Mouse (Mus musculus) spleen, adult 2 months (tissue): ENCODE results near the gene Bcl2l14. TPM values are rescaled to one million over a fixed set of nuclear protein-coding genes. Genes with fewer than 3 reads are reported as not detected.

Experiments
- DNase-seq, 2 experiments: peaks; one replicate each; pipeline versions ENCODE4 v3.0.0 to v3.0.0-alpha.2; 2012 to 2021; ENCODE audit warnings: low spot score in 2 of 2, low read depth in 1 of 2
- H3K27ac ChIP-seq: fragments of 200-500 bp; 2 replicates; pipeline ENCODE4 v1.5.1; 2012; ENCODE audit warnings: low read length, inconsistent platforms; ENCODE audit not compliant: insufficient read depth
- H3K27me3 ChIP-seq: fragments of 200-500 bp; 2 replicates; pipeline ENCODE4 v1.6.1; 2012; ENCODE audit warnings: mild to moderate bottlenecking, moderate library complexity, low read length, inconsistent platforms; ENCODE audit not compliant: control insufficient read depth, insufficient read depth
- H3K36me3 ChIP-seq: fragments of 200-500 bp; 2 replicates; pipeline ENCODE4 v1.6.1; 2012; ENCODE audit warnings: mild to moderate bottlenecking, low read length, inconsistent platforms; ENCODE audit not compliant: control insufficient read depth, insufficient read depth
- H3K4me1 ChIP-seq: fragments of 200-500 bp; 2 replicates; pipeline ENCODE4 v1.6.1; 2011; ENCODE audit warnings: inconsistent platforms; ENCODE audit not compliant: control insufficient read depth, insufficient read depth, insufficient read length
- H3K4me3 ChIP-seq: fragments of 200-500 bp; 2 replicates; pipeline ENCODE4 v1.5.1; 2011; ENCODE audit warnings: mild to moderate bottlenecking, inconsistent platforms; ENCODE audit not compliant: insufficient read depth, insufficient read length; ENCODE audit errors: extremely low read depth
- CTCF ChIP-seq: fragments of 200-500 bp; IDR thresholded peaks from 2 replicates; pipeline ENCODE4 v1.5.1; 2011; ENCODE audit warnings: mild to moderate bottlenecking, inconsistent platforms; ENCODE audit not compliant: insufficient read depth, insufficient read length, insufficient replicate concordance; ENCODE audit errors: extremely low read depth
- POLR2A ChIP-seq: fragments of 200-500 bp; IDR thresholded peaks from 2 replicates; pipeline ENCODE4 v1.6.1; 2011; ENCODE audit warnings: low read depth, low read length, inconsistent platforms
- WGBS: fragments of 180-500 bp; shearing (Covaris S2); methylation state at CpG from one replicate; pipeline ENCODE4 v1.1.7; 2018; 5-methylcytosine and 5-hydroxymethylcytosine counted together
- polyA plus RNA-seq: library from polyadenylated mRNA; depleted of rRNA; stranded (reverse); fragments of >200 nt; gene quantifications from 2 replicates; pipeline ENCODE4 v1.2.3, GENCODE M21; 2012; rRNA removed

Gene Bcl2l14
- polyA plus RNA-seq: 0.70 and 0.90 TPM in 2 replicates

GRCm38 (mm10) chr6:134396018-134396417 lies at the start of gene Bcl2l14:
Bcl2l14 (plus strand) TSS chr6:134396318.
- H3K4me1 ChIP-seq: no peaks in the 10 kb centered on the region
- 92% methylated on average over 4 of the region's 4 CpGs for WGBS
- H3K36me3 ChIP-seq: no peaks in the 10 kb centered on the region
- no peak within 1 kb of the TSS for H3K27ac ChIP-seq
- no peak for DNase-seq
- H3K27me3 ChIP-seq: no peaks in the 10 kb centered on the region
- H3K4me3 ChIP-seq: no peak within 1 kb of the TSS
- TF ChIP-seq POLR2A (no peak), CTCF (no peak)

DNA sequence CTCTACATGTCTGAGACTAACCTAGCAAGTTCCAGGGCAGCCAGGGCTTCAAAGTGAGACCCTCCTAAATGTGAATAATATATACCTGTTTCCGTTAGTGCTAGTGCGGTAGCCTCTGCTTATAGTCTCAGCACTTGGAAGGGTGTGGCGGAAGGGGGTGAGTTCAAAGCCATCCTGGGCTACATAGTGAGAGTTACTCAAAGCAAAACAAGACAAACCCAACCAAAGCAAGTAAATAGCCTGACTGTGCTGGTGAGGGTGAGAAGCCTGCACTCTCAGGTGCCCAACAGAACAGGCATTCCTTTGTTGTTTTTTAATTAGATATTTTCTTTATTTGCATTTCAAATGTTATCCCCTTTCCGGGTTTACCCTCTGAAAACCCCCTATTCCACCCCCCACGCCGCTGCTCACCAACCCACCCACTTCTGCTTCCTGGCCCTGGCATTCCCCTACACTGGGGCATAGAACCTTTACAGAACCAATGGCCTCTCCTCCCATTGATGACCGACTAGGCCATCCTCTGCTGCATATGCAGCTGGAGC lies 47.5 kb upstream of the Bcl2l14 start:
- no peaks in the 10 kb centered on the region for H3K36me3 ChIP-seq
- no peaks in the 10 kb centered on the region for H3K27me3 ChIP-seq
- no peak for DNase-seq
- no peaks in the 10 kb centered on the region for H3K4me1 ChIP-seq
- TF ChIP-seq POLR2A (no peak), CTCF (no peak)
- no peak overlapping the region for H3K27ac ChIP-seq
- no peak overlapping the region for H3K4me3 ChIP-seq
- WGBS: 84% methylated on average over 7 of the region's 7 CpGs

DNA sequence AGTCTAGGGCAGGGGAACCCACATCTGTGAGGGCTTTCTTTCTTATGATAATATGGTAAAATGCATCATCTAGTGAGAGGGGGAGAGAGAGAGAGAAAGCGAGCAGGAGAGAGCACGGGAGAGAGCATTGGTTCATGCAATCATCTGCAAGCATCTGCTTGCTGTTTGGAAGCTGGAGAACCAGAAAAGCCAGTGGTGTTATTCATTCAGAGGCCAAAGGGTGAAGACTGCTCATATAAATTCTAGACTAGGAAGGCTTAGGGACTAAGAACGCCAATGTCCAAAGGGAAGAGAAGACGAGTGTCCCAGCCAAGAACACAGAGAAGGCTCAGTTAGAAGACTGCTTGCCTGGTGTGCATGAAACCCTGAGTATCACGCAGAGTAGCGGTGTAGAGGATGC lies 43.2 kb upstream of the Bcl2l14 start:
- TF ChIP-seq POLR2A: no peak
- TF ChIP-seq CTCF: no peak
- WGBS: 91% methylated on average over 6 of the region's 6 CpGs
- no peaks in the 10 kb centered on the region for H3K36me3 ChIP-seq
- no peak overlapping the region for H3K4me3 ChIP-seq
- H3K4me1 ChIP-seq: no peaks in the 10 kb centered on the region
- no peaks in the 10 kb centered on the region for H3K27me3 ChIP-seq
- H3K27ac ChIP-seq: no peak overlapping the region
- DNase-seq: no peak

- no peaks in the 10 kb centered on the region for H3K36me3 ChIP-seq
- H3K4me1 ChIP-seq: no peaks in the 10 kb centered on the region
- 90% methylated on average over 4 of the region's 4 CpGs for WGBS
- H3K27ac ChIP-seq: no peak overlapping the region
- no peak overlapping the region for H3K4me3 ChIP-seq
- no peaks in the 10 kb centered on the region for H3K27me3 ChIP-seq
- DNase-seq: no peak
- no peak for TF ChIP-seq CTCF
- no peak for TF ChIP-seq POLR2A
These were observed 42.4 kb upstream of the Bcl2l14 start for GRCm38 (mm10) chr6:134353751-134354150.

- Histone ChIP-seq H3K4me1 (no peaks in the 10 kb centered on the region), H3K27ac (no peak overlapping the region), H3K36me3 (no peaks in the 10 kb centered on the region), H3K27me3 (no peaks in the 10 kb centered on the region), H3K4me3 (no peak overlapping the region)
- no peak for TF ChIP-seq POLR2A
- no peak for TF ChIP-seq CTCF
- DNase-seq: no peak
- WGBS: 89% methylated on average over 6 of the region's 6 CpGs
These were observed 38.5 kb upstream of the Bcl2l14 start for GRCm38 (mm10) chr6:134357570-134357969.

DNA sequence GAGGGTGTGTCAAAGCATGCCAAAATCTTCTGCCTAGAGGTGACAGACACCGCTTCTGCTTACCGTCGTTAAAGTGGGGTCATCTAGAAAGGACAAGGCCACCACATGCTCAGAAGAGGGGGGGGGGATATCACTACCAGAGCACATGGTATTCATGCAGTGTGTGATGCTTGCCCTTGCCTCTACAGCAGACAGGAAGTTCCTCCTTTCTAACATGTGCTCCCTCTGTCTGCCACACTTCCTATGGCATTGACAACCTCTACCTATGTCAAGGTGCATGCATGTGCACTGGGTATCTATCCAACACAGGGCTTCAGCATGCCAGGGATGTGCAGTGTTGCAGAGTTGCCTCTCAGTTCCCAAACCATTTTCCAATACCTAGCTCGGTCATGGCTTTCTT lies 36.0 kb upstream of the Bcl2l14 start:
- no peak overlapping the region for H3K4me3 ChIP-seq
- no peaks in the 10 kb centered on the region for H3K27me3 ChIP-seq
- DNase-seq: no peak
- WGBS: 86% methylated on average over 4 of the region's 4 CpGs
- TF ChIP-seq POLR2A (no peak), CTCF (no peak)
- H3K27ac ChIP-seq: no peak overlapping the region
- no peaks in the 10 kb centered on the region for H3K36me3 ChIP-seq
- H3K4me1 ChIP-seq: peaks cover 5% of the 10 kb centered on the region; the same call in 1 of the 2 replicates

DNA sequence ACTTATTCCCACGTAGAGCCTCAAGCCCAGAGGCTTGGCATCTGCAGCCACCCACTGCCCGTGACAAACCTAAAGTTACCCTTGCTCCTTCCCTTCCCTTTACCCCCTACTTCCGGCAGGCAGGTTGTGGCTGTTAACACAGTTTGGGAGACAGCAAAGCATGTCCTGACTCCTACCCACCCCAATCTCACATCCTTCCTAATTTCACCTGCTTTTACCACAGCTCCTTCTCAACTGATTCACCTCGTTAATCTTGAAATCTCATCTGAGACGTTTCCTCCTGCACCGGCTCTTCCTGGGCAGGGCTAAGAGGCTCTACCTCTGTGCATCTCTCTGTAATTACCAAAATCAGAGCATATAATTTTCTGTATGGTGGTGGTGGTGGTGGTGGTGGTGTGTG lies 31.5 kb upstream of the Bcl2l14 start:
- TF ChIP-seq CTCF (no peak), POLR2A (no peak)
- DNase-seq: no peak

More for the DNA sequence above, 31.5 kb upstream of the Bcl2l14 start:
- Histone ChIP-seq H3K27me3 (no peaks in the 10 kb centered on the region), H3K4me3 (no peak overlapping the region), H3K36me3 (no peaks in the 10 kb centered on the region), H3K4me1 (peaks cover 24% of the 10 kb centered on the region; the same call in 1 of the 2 replicates), H3K27ac (no peak overlapping the region)
- WGBS: 8% methylated on average over 6 of the region's 6 CpGs
